Mouse (Mus musculus) stomach, adult 2 months (tissue): ENCODE measurements around the gene Csf2ra. TPM values are rescaled to one million over a fixed set of nuclear protein-coding genes. Genes with fewer than 3 reads are reported as not detected.

ENCODE experiments used
- polyA plus RNA-seq: library from polyadenylated mRNA; depleted of rRNA; stranded (reverse); fragments of >200 nt; gene quantifications from 2 replicates; pipeline ENCODE4 v1.2.3, GENCODE M21; 2012; rRNA removed

Csf2ra gene
- 55.9 and 109 TPM in 2 replicates for polyA plus RNA-seq

GRCm38 (mm10) chr19:61227941-61228701 lies at the start of gene Csf2ra:
Csf2ra (minus strand) TSS chr19:61228429.

GRCm38 (mm10) chr19:61183590-61183989 lies 44.6 kb downstream of the Csf2ra start, which contains the start of gene Gm6020:
Gm6020 (plus strand) TSS chr19:61183890.

GRCm38 (mm10) chr19:61175756-61176324 lies 52.4 kb downstream of the Csf2ra start, which contains the start of gene Gm7102:
Gm7102 (minus strand) TSS chr19:61176309.

Other genes with a start within 250 kb of the Csf2ra start
- gene Zfp950, start 87.6 kb downstream of the Csf2ra start, polyA plus RNA-seq: 0.52 and 0.88 TPM in 2 replicates
- gene Gm7102, start 52.1 kb downstream of the Csf2ra start, polyA plus RNA-seq: not detected in 2 replicates
- gene Gm6020, start 44.5 kb downstream of the Csf2ra start, polyA plus RNA-seq: not detected in 2 replicates
- not detected in 2 replicates for gene Gm21060, start 68.6 kb upstream of the Csf2ra start, polyA plus RNA-seq